Mouse (Mus musculus): ENCODE results near the gene Fancd2. TPM values are rescaled to one million over a fixed set of nuclear protein-coding genes. Genes with fewer than 3 reads are reported as not detected.

The Fancd2 gene
- total RNA-seq, 2 experiments from 2014 or later: 0.11 to 0.17 TPM

Small RNA genes within 50 kb of the gene (microRNA-seq; reads per million reads assigned to microRNA genes)
- 0 reads per million in 2 experiments for gene Gm23365 (ENCODE audit: borderline number of aligned reads in 2 of 2)

Other genes with a start within 250 kb of the Fancd2 start
- under 1 TPM in 1 of 2 experiments, not detected in 1; 0.24 TPM for gene Cpne9, start 249.4 kb upstream of the Fancd2 start, total RNA-seq (2021)
- gene Brpf1, start 224.5 kb upstream of the Fancd2 start, total RNA-seq (2021): 10 to 100 TPM; 14.0 to 16.7 TPM
- gene Ogg1, start 204.7 kb upstream of the Fancd2 start, total RNA-seq (2021): 1 to 10 TPM; 4.7 to 7.4 TPM
- gene Camk1, start 187.7 kb upstream of the Fancd2 start, total RNA-seq (2021): 10 to 100 TPM; 65.3 to 78.4 TPM
- gene Tada3, start 153.8 kb upstream of the Fancd2 start, total RNA-seq (2021): 10 to 100 TPM; 23.6 to 24.4 TPM
- gene Arpc4, start 153.6 kb upstream of the Fancd2 start, total RNA-seq (2021): 10 to 100 TPM; 69.5 to 73.0 TPM
- gene Ttll3, start 142.4 kb upstream of the Fancd2 start, total RNA-seq (2021): 1 to 10 TPM in 1 of 2 experiments, under 1 TPM in 1; 0.67 to 1.5 TPM
- gene Rpusd3, start 112.3 kb upstream of the Fancd2 start, total RNA-seq (2021): 10 to 100 TPM in 1 of 2 experiments, 1 to 10 TPM in 1; 9.9 to 11.6 TPM
- 10 to 100 TPM in 1 of 2 experiments, 1 to 10 TPM in 1; 2.5 to 14.0 TPM for gene Cidec, start 95.9 kb upstream of the Fancd2 start, total RNA-seq (2021)
- gene Jagn1, start 89.1 kb upstream of the Fancd2 start, total RNA-seq (2021): 10 to 100 TPM; 20.4 to 20.9 TPM
- under 1 TPM; 0.65 to 0.67 TPM for gene Il17re, start 73.2 kb upstream of the Fancd2 start, total RNA-seq (2021)
- 1 to 10 TPM; 6.4 to 6.7 TPM for gene Il17rc, start 60.3 kb upstream of the Fancd2 start, total RNA-seq (2021)
- gene Creld1, start 48.4 kb upstream of the Fancd2 start, total RNA-seq (2021): 10 to 100 TPM; 45.9 to 57.5 TPM
- gene Prrt3, start 29.8 kb upstream of the Fancd2 start, total RNA-seq (2021): not detected
- gene Emc3, start within 50 bp of the Fancd2 start, total RNA-seq (2021): 10 to 100 TPM; 57.9 to 61.8 TPM
- gene Fancd2os, start 69.0 kb downstream of the Fancd2 start, total RNA-seq (2021): not detected
- 10 to 100 TPM; 72.7 to 78.5 TPM for gene Brk1, start 73.1 kb downstream of the Fancd2 start, total RNA-seq (2021)
- 10 to 100 TPM; 10.5 to 13.8 TPM for gene Vhl, start 92.3 kb downstream of the Fancd2 start, total RNA-seq (2021)
- gene Irak2, start 106.8 kb downstream of the Fancd2 start, total RNA-seq (2021): 10 to 100 TPM in 1 of 2 experiments, 1 to 10 TPM in 1; 7.5 to 10.2 TPM
- 10 to 100 TPM; 56.1 to 62.1 TPM for gene Tatdn2, start 165.4 kb downstream of the Fancd2 start, total RNA-seq (2021)
- gene Ghrl, start 188.2 kb downstream of the Fancd2 start, total RNA-seq (2021): not detected
- gene Sec13, start 209.1 kb downstream of the Fancd2 start, total RNA-seq (2021): 10 to 100 TPM; 68.4 to 69.3 TPM

Data from heart, postnatal 36 days (tissue).